Comparison of ENCODE assay signal across 11 mouse cellular contexts in genomic region chr7:28547154-28547553, GRCm38 (mm10). TPM values are rescaled to one million over a fixed set of nuclear protein-coding genes. Genes with fewer than 3 reads are reported as not detected.
A peak's percentile ranks its signal among the peaks of the same experiment; 100 is the strongest.
DNase-seq lines count a peak whose midpoint lies in the region; ATAC-seq and TF ChIP-seq lines count a peak whose summit lies in the region.
"Had no signal": no experiment of that assay in that cellular context is flagged by ENCODE, and none has a peak within 500 bp of the region (broad histone marks: within the 10 kb centered on the region; RNA-seq: fewer than 3 reads in every experiment).

TSS of gene Nccrp1 (minus strand) at chr7:28547254.

- no peak for ATAC-seq in heart, embryonic 11.5 days (replicated peaks; ENCODE audit: insufficient number of reproducible peaks, low FRiP score, low TSS enrichment)
- no peak for ATAC-seq in liver, embryonic 13.5 days (ENCODE audit: low read depth)

- no peak for DNase-seq in heart, adult 11 months
- no peak for DNase-seq in testis, postnatal 10 days (ENCODE audit: low spot score)
- no peak for DNase-seq in liver, embryonic 13.5 days
- DNase-seq in thymus, adult 2 months = no peak
- DNase-seq in layer of hippocampus, adult 18-20 months (ENCODE audit: low spot score in 2 of 2) = no peak
- DNase-seq in thymus, postnatal 10 days (ENCODE audit: low spot score in 2 of 2) = no peak
- DNase-seq: adrenal gland, postnatal 14 days; right cerebral cortex, postnatal 25 days had no signal

- peaks cover 46% of the 10 kb centered on the region for H3K27me3 ChIP-seq in heart, embryonic 11.5 days (ENCODE audit: control insufficient read depth, insufficient read depth, low read length)
- H3K27me3 ChIP-seq in testis, adult 2 months (ENCODE audit: control insufficient read depth, insufficient read depth, low read length) = peaks cover 4% of the 10 kb centered on the region
- H3K27me3 ChIP-seq in liver, embryonic 13.5 days = peaks cover 52% of the 10 kb centered on the region
- H3K27me3 ChIP-seq in thymus, adult 2 months (ENCODE audit: control insufficient read depth, insufficient read depth, low read length) = peaks cover 10% of the 10 kb centered on the region

- H3K4me3 ChIP-seq in heart, embryonic 11.5 days (ENCODE audit: low read depth, low read length) = peak within 1 kb of the TSS; percentile 31
- H3K4me3 ChIP-seq in testis, adult 2 months (ENCODE audit: control insufficient read depth, low read depth, low read length) = peak within 1 kb of the TSS; percentile 20
- H3K4me3 ChIP-seq in liver, embryonic 13.5 days (replicated peaks) = 0 out of 2 replicates have a peak within 1 kb of the TSS, but pooled peaks have one; percentile 6
- no peak within 1 kb of the TSS for H3K4me3 ChIP-seq in thymus, adult 2 months (ENCODE audit: control insufficient read depth, insufficient read depth, low read length)
- H3K4me3 ChIP-seq: erythroblast, embryonic 14.5 days had no signal

- peaks cover 9% of the 10 kb centered on the region; the same call in 1 of the 2 replicates for H3K4me1 ChIP-seq in heart, embryonic 11.5 days (ENCODE audit: control insufficient read depth, insufficient read depth, low read length)
- H3K4me1 ChIP-seq in testis, adult 2 months (ENCODE audit: control insufficient read depth, insufficient read depth, low read length) = peaks cover 31% of the 10 kb centered on the region
- peaks cover 6% of the 10 kb centered on the region for H3K4me1 ChIP-seq in liver, embryonic 13.5 days (replicated peaks)
- H3K4me1 ChIP-seq in thymus, adult 2 months (replicated peaks; ENCODE audit: control insufficient read depth, insufficient read depth, low read length) = peaks cover 21% of the 10 kb centered on the region

- no peak for TF ChIP-seq CTCF in testis, adult 2 months (IDR thresholded peaks at IDR 0.05; ENCODE audit: control insufficient read depth, insufficient read depth, insufficient replicate concordance, low read depth, low read length)
- no peak for TF ChIP-seq CTCF in thymus, adult 2 months (IDR thresholded peaks at IDR 0.05; ENCODE audit: borderline replicate concordance, control insufficient read depth, extremely low read depth, insufficient read depth, low read length, poor library complexity)

- H3K36me3 ChIP-seq in heart, embryonic 11.5 days (ENCODE audit: control insufficient read depth, insufficient read depth, low read length) = no peaks in the 10 kb centered on the region
- no peaks in the 10 kb centered on the region for H3K36me3 ChIP-seq in testis, adult 2 months (ENCODE audit: control insufficient read depth, insufficient read depth, low read length)
- H3K36me3 ChIP-seq in liver, embryonic 13.5 days = no peaks in the 10 kb centered on the region
- H3K36me3 ChIP-seq in thymus, adult 2 months (ENCODE audit: control insufficient read depth, insufficient read depth, low read length) = no peaks in the 10 kb centered on the region

- TF ChIP-seq POLR2A in testis, adult 2 months (IDR thresholded peaks at IDR 0.05; ENCODE audit: control insufficient read depth, low read depth, low read length) = no peak
- TF ChIP-seq POLR2A in thymus, adult 2 months (IDR thresholded peaks at IDR 0.05; ENCODE audit: control insufficient read depth, extremely low read depth, insufficient read depth, low read length, poor library complexity) = no peak

- peak within 1 kb of the TSS; percentile 54 for H3K4me2 ChIP-seq in heart, embryonic 11.5 days
- peak within 1 kb of the TSS; percentile 35 for H3K4me2 ChIP-seq in liver, embryonic 13.5 days

- H3K27ac ChIP-seq in heart, embryonic 11.5 days (ENCODE audit: low read depth, low read length) = no peak within 1 kb of the TSS
- no peak within 1 kb of the TSS for H3K27ac ChIP-seq in testis, adult 2 months (ENCODE audit: control insufficient read depth, insufficient read depth, low read depth, low read length)
- H3K27ac ChIP-seq in liver, embryonic 13.5 days = no peak within 1 kb of the TSS
- no peak within 1 kb of the TSS for H3K27ac ChIP-seq in thymus, adult 2 months (ENCODE audit: control insufficient read depth, insufficient read depth, low read length)

- no peaks in the 10 kb centered on the region for H3K9me3 ChIP-seq in heart, embryonic 11.5 days (replicated peaks; ENCODE audit: control insufficient read depth, low read length)
- H3K9me3 ChIP-seq in liver, embryonic 13.5 days (replicated peaks) = no peaks in the 10 kb centered on the region

- H3K9ac ChIP-seq in heart, embryonic 11.5 days (ENCODE audit: low read depth, low read length) = no peak within 1 kb of the TSS; the same call in 1 of the 2 replicates
- H3K9ac ChIP-seq in liver, embryonic 13.5 days = no peak within 1 kb of the TSS

- WGBS in heart, embryonic 11.5 days (ENCODE audit: insufficient replicate concordance) = 11% methylated on average over 5 of the region's 5 CpGs
- 7% methylated on average over 5 of the region's 5 CpGs for WGBS in liver, embryonic 13.5 days (ENCODE audit: insufficient replicate concordance)
- 17% methylated on average over 5 of the region's 5 CpGs for WGBS in thymus, adult 2 months

RNA-seq across cellular contexts. Expression of gene Nccrp1, which starts in this region (rescaled TPM):
- not detected in 2 replicates for polyA plus RNA-seq in heart, embryonic 11.5 days (2014; fragmentation: Nextera tagmentation; extraction: Ambion mirVana)
- 0.62 and 0.70 TPM in 2 replicates for polyA plus RNA-seq in testis, adult 2 months (2012; rRNA removed)
- not detected in 2 replicates for polyA plus RNA-seq in liver, embryonic 13.5 days (2015; fragmentation: Nextera tagmentation; extraction: Ambion mirVana)
- 1.4 TPM in 2 replicates for polyA plus RNA-seq in thymus, adult 2 months (2012; rRNA removed)
- under 1 TPM in 1 of 2 experiments, not detected in 1; 0.28 TPM for total RNA-seq in layer of hippocampus, adult 18-20 months (2021)
- total RNA-seq: adrenal gland, postnatal 14 days had no signal
